Mouse (Mus musculus): Measurements from ENCODE around the gene Mast1.

The Mast1 gene

GRCm38 (mm10) chr8:84944478-84945160 lies 7.5 kb upstream of the Mast1 start:
- DNase-seq (ENCODE audit: low read depth), result no peak

- no peak for DNase-seq (ENCODE audit: low read depth)
These were observed 6.5 kb upstream of the Mast1 start for GRCm38 (mm10) chr8:84943699-84944098.

GRCm38 (mm10) chr8:84937620-84938485 lies 694 bp upstream of the Mast1 start:
- DNase-seq (ENCODE audit: low read depth), result no peak

GRCm38 (mm10) chr8:84936041-84936961 lies 858 bp downstream of the Mast1 start:
- no peak for DNase-seq (ENCODE audit: low read depth)

- no peak for DNase-seq (ENCODE audit: low read depth)
These were observed 1.7 kb downstream of the Mast1 start for GRCm38 (mm10) chr8:84935489-84935888.

GRCm38 (mm10) chr8:84934860-84935259 lies 2.3 kb downstream of the Mast1 start:
- no peak for DNase-seq (ENCODE audit: low read depth)

- no peak for DNase-seq (ENCODE audit: low read depth)
These were observed 3.2 kb downstream of the Mast1 start for GRCm38 (mm10) chr8:84933767-84934559.

- no peak for DNase-seq (ENCODE audit: low read depth)
These were observed 6.6 kb downstream of the Mast1 start for GRCm38 (mm10) chr8:84930582-84930981.

GRCm38 (mm10) chr8:84928456-84929306 lies 8.5 kb downstream of the Mast1 start:
- DNase-seq (ENCODE audit: low read depth), result peak; percentile 57

GRCm38 (mm10) chr8:84927513-84927912 lies 9.6 kb downstream of the Mast1 start:
- DNase-seq (ENCODE audit: low read depth), result no peak

GRCm38 (mm10) chr8:84925557-84925956 lies 11.6 kb downstream of the Mast1 start:
- no peak for DNase-seq (ENCODE audit: low read depth)

GRCm38 (mm10) chr8:84921596-84921995 lies 15.6 kb downstream of the Mast1 start:
- DNase-seq (ENCODE audit: low read depth), result peak; percentile 52

- no peak for DNase-seq (ENCODE audit: low read depth)
These were observed 18.5 kb downstream of the Mast1 start for GRCm38 (mm10) chr8:84918646-84919045.

- DNase-seq (ENCODE audit: low read depth), result no peak
These were observed 19.4 kb downstream of the Mast1 start for GRCm38 (mm10) chr8:84917781-84918180.

GRCm38 (mm10) chr8:84915269-84915668 lies 21.9 kb downstream of the Mast1 start:
- no peak for DNase-seq (ENCODE audit: low read depth)

GRCm38 (mm10) chr8:84913960-84914359 lies 23.2 kb downstream of the Mast1 start:
- peak; percentile 66 for DNase-seq (ENCODE audit: low read depth)

- DNase-seq (ENCODE audit: low read depth), result no peak
These were observed 23.7 kb downstream of the Mast1 start for GRCm38 (mm10) chr8:84913502-84913900.

- DNase-seq (ENCODE audit: low read depth), result no peak
These were observed 24.2 kb downstream of the Mast1 start for GRCm38 (mm10) chr8:84912895-84913501.

- no peak for DNase-seq (ENCODE audit: low read depth)
These were observed 24.8 kb downstream of the Mast1 start for GRCm38 (mm10) chr8:84912391-84912790.

GRCm38 (mm10) chr8:84911854-84912253 lies 25.3 kb downstream of the Mast1 start:
- DNase-seq (ENCODE audit: low read depth), result no peak

All from 416B (cell line).